In the genomic region with DNA sequence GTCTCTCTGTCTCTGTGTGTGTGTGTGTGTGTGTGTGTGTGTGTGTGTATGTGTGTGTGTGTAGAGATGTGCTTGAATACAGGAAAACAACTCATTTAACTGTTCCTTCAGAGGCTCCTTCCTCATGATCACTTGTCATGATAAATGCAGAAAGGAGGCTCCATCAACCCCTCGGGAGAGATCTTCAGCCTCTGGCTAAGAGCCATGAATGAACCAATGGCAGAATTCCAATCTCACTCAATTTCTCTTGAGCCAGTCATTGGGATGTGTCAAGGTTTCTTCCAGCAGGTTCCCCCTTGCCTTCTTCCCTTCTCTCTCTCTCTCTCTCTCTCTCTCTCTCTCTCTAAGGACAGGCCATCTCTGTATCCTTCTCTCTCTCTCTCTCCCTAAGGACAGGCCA, we compare ENCODE assay signal across 19 mouse cellular contexts.
DNase-seq lines count a peak whose midpoint lies in the region; ATAC-seq and TF ChIP-seq lines count a peak whose summit lies in the region.
"Had no signal": no experiment of that assay in that cellular context is flagged by ENCODE, and none has a peak within 500 bp of the region (broad histone marks: within the 10 kb centered on the region; RNA-seq: fewer than 3 reads in every experiment).

No protein-coding gene starts in this region.

- no peaks in the 10 kb centered on the region for H3K27me3 ChIP-seq in midbrain, postnatal 0 days (ENCODE audit: insufficient read depth, low read length)
- H3K27me3 ChIP-seq in midbrain, embryonic 16.5 days (ENCODE audit: control insufficient read depth, insufficient read depth, low read depth, low read length): no peaks in the 10 kb centered on the region
- H3K27me3 ChIP-seq: embryonic facial prominence, embryonic 12.5 days; embryonic facial prominence, embryonic 15.5 days; hindbrain, embryonic 12.5 days had no signal

- H3K4me2 ChIP-seq in midbrain, postnatal 0 days (ENCODE audit: low read depth, low read length, poor library complexity, severe bottlenecking): no peak overlapping the region
- no peak overlapping the region for H3K4me2 ChIP-seq in midbrain, embryonic 16.5 days (ENCODE audit: low read length)
- H3K4me2 ChIP-seq: embryonic facial prominence, embryonic 12.5 days; embryonic facial prominence, embryonic 15.5 days; heart, embryonic 11.5 days; hindbrain, embryonic 12.5 days had no signal

- WGBS in midbrain, postnatal 0 days: 61% methylated on average over 1 of the region's 1 CpGs
- WGBS in midbrain, embryonic 16.5 days: 56% methylated on average over 1 of the region's 1 CpGs

- intact Hi-C loops in left cerebral cortex, postnatal 4 days (cut with DNase I): loop anchor here (5.0 kb wide), 2 partner anchors 506 to 721 kb away; partner anchors contain the start of gene App

- H3K9ac ChIP-seq in midbrain, postnatal 0 days (replicated peaks; ENCODE audit: low read length, poor library complexity, severe bottlenecking): no peak overlapping the region
- no peak overlapping the region for H3K9ac ChIP-seq in midbrain, embryonic 16.5 days (ENCODE audit: low read depth, low read length)
- H3K9ac ChIP-seq: embryonic facial prominence, embryonic 12.5 days; embryonic facial prominence, embryonic 15.5 days; forebrain, postnatal 0 days; hindbrain, embryonic 12.5 days had no signal

- ATAC-seq in midbrain, postnatal 0 days (ENCODE audit: low FRiP score): no peak
- no peak for ATAC-seq in midbrain, embryonic 16.5 days
- ATAC-seq: activated CD4-positive, CD25-positive, alpha-beta regulatory T cell, adult 4 months; CD4-positive, CD25-positive, alpha-beta regulatory T cell, adult 4 months; inflammation-experienced regulatory T-cells, adult 6 months; intestine, postnatal 0 days had no signal

- H3K27ac ChIP-seq in midbrain, postnatal 0 days (ENCODE audit: low read depth, low read length): no peak overlapping the region
- no peak overlapping the region for H3K27ac ChIP-seq in midbrain, embryonic 16.5 days (ENCODE audit: low read length)
- H3K27ac ChIP-seq: embryonic facial prominence, embryonic 12.5 days; embryonic facial prominence, embryonic 15.5 days; gastrocnemius, adult 2 months; hindbrain, embryonic 12.5 days had no signal

- H3K36me3 ChIP-seq in midbrain, postnatal 0 days (ENCODE audit: insufficient read depth, low read length): no peaks in the 10 kb centered on the region
- no peaks in the 10 kb centered on the region for H3K36me3 ChIP-seq in midbrain, embryonic 16.5 days (ENCODE audit: control insufficient read depth, insufficient read depth, low read length)
- H3K36me3 ChIP-seq: embryonic facial prominence, embryonic 12.5 days; embryonic facial prominence, embryonic 15.5 days; hindbrain, embryonic 12.5 days had no signal

- no peaks in the 10 kb centered on the region for H3K4me1 ChIP-seq in midbrain, postnatal 0 days (ENCODE audit: insufficient read depth, low read length)
- H3K4me1 ChIP-seq in midbrain, embryonic 16.5 days (ENCODE audit: control insufficient read depth, insufficient read depth, low read length): 0 out of 2 replicates have a peak, but pooled peaks cover 2% of the 10 kb centered on the region
- H3K4me1 ChIP-seq: embryonic facial prominence, embryonic 15.5 days had no signal

- peak; percentile 47 to 50 for DNase-seq in cerebellum, postnatal 10 days
- DNase-seq in cerebellum, adult 9-10 months: no peak
- peak; percentile 48 for DNase-seq in left cerebral cortex, postnatal 4 days
- DNase-seq in left cerebral cortex, adult 18-20 months (ENCODE audit: low spot score in 2 of 2): no peak
- peak; percentile 58 for DNase-seq in midbrain, postnatal 0 days (ENCODE audit: low spot score)
- DNase-seq: adrenal gland, postnatal 36 days; gastrocnemius, adult 2 months; gastrocnemius, postnatal 14 days; heart, adult 11 months had no signal

- TF ChIP-seq CTCF in midbrain, postnatal 0 days (IDR thresholded peaks at IDR 0.05): no peak

- no peak overlapping the region for H3K4me3 ChIP-seq in midbrain, postnatal 0 days (ENCODE audit: low read depth, low read length)
- no peak overlapping the region for H3K4me3 ChIP-seq in midbrain, embryonic 16.5 days (ENCODE audit: low read depth, low read length)
- H3K4me3 ChIP-seq: embryonic facial prominence, embryonic 12.5 days; embryonic facial prominence, embryonic 15.5 days; gastrocnemius, adult 2 months; hindbrain, embryonic 12.5 days had no signal

- no peaks in the 10 kb centered on the region for H3K9me3 ChIP-seq in midbrain, postnatal 0 days (ENCODE audit: low read length)
- H3K9me3 ChIP-seq in midbrain, embryonic 16.5 days (replicated peaks; ENCODE audit: control insufficient read depth, low read length, poor library complexity, severe bottlenecking): no peaks in the 10 kb centered on the region
- H3K9me3 ChIP-seq: embryonic facial prominence, embryonic 12.5 days; embryonic facial prominence, embryonic 15.5 days; hindbrain, embryonic 12.5 days had no signal

Comparison
In these comparisons a context has a peak if more than half of its experiments do, and no peak if none do; other contexts are left out.
1. DNase-seq: peak in cerebellum, postnatal 10 days (2 of 2), left cerebral cortex, postnatal 4 days (single experiment) and midbrain, postnatal 0 days (single experiment); none in cerebellum, adult 9-10 months (single experiment) and left cerebral cortex, adult 18-20 months (0 of 2).